Mouse (Mus musculus): ENCODE measurements around the gene Msx1.
"Not testable (repeated sequence)": the region's sequence is repeated elsewhere in the genome, so short reads cannot be mapped to it uniquely, and the experiment has no call there.

Gene Msx1

DNA sequence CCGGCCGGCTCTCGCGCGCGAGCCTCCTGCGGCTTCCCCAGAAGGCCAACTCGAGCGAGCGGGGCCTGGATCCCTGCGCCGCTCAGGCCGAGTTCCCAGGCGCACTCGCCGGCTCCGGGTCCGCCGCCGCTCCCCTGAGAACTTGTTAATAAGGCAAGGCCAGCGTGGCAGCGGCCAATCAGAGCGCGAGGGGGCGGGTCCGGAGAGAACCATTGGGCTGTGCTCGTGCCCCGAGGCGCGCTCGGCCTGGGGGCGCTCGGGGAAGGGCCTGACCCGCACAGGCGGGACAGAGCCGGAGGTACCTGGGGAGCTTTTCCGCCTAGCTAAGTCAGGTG, at the start of gene Msx1:
Gene Msx1 (minus strand): TSS at position 123 of the 335 bp plus-strand sequence.
- peak; percentile 90 for DNase-seq

DNA sequence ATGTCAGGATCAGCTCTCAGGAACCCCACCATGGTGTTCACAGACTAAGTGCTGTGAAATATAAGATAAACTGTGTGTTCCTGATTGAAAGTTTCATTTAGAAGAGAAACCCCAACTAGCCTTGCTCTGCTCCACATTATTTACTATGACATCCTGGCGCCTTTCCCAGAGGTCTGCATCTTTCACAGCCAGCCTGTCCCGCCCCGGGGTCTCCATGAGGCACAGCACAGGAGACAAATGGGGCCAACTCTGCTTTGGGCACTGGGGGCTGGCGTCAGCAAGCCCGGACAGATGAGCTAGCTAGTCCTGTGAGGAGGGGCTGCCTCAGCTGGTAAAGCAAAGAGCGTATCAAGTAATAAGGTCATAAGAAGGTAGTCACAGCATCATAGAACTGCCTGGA, 41.1 kb upstream of the Msx1 start:
- peak; percentile 18 for DNase-seq

DNA sequence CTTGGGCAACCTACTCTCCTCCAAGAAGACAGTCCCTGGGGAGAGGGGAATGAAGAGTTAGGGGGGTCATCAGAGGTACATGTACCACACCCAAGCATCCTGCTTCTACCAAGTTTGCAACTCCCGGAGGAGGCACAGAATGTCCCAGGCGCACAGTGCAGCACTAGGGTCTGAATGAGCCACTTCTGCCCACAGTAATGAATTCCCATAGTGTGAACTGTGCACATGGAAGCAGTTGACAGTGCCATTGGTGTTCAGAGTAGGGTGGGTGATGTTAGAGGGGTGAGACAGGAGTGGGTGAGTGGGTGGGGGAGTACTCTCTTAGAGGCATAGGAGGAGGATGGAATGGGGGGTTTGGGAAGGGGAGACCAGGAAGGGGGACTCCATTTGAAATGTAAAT, 39.9 kb upstream of the Msx1 start:
- no peak for DNase-seq

DNA sequence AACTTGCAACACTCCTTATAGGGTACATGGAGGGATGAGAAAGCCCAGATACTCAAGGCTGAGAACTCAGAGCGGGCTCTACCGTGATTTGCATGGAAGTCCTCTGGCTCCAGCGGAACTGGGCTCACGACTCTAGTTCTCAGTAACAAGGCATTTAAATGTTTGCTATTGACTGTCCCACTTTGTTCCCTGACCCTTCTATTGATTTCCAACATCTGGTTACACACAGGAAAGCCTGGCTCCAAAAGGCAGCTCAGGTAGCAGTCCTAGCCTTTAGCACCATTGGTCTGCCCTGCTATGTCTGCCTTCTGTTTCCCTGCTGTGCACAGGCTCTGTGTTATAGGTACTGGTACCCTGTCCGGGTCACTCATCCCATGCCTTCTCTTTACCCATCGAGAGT, 36.5 kb upstream of the Msx1 start:
- DNase-seq, result no peak

DNA sequence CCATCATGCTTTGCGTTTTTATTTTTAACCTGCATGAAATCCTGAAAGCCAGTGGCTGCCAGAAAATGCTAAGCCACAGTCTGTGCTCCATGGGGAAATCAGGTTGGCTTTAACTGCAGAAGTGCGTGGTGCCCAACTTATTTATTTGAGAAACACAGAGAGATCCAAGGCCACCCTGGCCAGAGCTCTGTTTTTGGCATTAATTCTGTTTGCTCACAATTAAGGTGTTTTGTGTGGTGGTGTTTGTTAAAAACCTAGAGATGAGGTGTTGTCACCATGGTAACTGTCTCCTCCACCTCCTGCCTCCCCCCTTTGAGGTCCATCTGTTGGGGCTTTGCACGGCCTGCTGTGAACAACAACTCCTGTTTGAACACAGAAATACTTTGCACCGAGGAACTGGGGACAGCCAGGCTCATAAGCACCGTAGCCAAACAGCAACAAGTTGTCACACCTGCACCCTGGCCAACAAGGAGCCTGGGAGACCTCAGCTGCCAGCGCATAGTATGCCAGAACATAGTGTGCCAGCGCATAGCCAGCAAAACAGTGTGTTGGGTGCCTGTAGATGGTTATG, 35.9 kb upstream of the Msx1 start:
- DNase-seq, result no peak

DNA sequence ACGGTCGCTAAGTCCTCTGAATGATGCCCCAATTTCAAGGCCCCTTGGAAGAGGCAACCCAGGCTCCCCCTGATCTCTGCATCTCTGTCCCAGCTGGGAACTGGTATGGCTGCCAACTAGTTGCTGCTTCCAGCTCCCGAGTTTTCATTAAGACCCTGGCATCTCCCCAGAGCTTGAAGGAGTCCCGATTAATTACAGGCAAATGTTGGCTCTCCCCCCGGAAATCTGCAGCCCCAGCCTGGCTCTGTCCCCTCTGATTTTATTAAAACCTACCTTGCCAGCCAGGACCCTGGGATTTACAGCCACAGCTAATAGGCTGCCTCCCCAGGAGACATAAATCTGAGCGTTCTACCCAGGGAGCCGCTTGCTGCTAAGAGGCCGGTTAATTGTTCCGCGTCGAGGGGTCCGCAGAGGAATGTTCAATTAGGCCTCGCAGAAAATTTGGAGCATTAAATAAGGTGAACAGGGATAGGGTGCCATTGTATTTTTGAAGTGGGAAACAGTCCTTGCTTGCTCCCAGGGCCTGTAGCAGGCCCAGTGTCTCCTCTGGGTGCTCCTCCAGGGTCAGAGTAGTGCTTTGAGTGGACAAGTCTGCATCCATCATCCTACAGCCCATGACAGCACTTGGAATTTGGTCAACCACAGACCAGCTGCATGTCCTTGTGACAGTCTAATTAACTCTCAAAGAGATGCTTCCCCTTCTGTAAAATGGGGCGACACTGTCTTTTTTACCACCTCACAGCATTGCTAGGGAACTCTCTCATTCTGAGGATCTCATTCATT, 33.6 kb upstream of the Msx1 start:
- no peak for DNase-seq

DNA sequence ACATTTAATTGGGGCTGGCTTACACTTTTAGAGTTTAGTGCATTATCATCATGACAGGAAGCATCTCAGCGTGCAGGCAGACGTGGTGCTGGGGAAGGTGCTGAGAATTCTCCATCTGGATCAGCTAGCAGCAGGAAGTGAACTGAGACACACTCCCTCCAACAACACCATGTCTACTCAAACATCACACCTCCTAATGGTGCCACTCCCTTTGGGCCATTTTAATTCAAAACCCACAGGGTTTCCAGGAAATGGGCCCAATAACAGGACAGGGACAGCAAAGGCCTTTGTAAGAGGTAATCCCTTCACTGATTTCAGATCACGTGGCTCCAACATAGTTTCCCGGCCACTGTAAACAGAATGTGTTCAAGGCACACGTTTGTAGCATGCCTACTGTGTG, 31.7 kb upstream of the Msx1 start:
- DNase-seq, result no peak

DNA sequence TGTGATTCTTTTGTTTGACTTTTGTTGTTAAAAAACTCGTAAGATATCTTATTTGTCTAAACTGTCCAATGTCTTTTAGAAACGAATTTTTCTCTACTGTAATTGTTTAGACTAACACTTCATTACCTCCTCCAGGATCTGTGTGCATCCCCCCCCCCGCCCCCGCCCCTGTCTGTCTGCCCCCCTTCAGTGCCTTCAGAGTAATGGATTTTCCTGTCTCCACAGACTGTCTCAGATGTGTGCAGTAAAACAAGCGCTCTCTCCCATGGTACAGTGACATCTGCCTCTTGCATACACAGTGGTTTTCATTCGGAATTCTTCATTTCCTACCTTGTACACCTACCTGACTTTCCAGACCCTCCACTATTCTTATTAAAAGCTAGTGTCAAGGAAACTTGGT, 29.9 kb upstream of the Msx1 start:
- DNase-seq, result no peak

DNA sequence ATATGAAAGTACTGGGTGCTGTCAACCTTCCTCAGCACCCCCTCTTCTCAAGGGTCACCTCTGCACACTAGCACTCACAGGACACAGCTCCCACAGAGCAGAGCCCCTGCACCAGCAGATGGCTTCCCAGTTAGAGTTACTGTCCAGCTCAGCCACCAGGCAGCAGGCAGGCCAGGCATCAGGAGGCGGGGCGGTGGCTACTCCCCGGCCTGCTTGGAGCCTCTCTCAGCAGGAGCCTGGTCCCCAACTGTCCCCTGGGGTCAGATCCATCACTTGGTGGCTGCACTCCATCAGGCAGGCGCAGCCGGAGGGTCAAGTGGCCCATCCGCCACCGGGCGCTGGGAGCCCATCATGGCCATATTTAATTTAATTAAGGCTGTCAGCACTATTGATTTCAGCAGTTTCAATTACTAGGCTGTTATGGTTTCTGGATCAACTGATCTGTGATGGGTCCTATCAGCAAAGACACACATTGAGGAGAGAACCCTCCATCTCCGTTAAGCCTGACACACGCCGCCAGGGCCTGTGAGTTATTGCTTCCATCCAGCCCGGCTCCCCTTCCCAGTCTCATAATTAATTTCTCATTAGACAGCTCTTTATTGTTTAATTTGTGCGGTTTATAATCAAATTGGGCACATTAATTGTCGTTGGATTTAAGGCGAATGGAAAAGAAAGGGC, 27.1 kb upstream of the Msx1 start:
- peak; percentile 24 for DNase-seq

DNA sequence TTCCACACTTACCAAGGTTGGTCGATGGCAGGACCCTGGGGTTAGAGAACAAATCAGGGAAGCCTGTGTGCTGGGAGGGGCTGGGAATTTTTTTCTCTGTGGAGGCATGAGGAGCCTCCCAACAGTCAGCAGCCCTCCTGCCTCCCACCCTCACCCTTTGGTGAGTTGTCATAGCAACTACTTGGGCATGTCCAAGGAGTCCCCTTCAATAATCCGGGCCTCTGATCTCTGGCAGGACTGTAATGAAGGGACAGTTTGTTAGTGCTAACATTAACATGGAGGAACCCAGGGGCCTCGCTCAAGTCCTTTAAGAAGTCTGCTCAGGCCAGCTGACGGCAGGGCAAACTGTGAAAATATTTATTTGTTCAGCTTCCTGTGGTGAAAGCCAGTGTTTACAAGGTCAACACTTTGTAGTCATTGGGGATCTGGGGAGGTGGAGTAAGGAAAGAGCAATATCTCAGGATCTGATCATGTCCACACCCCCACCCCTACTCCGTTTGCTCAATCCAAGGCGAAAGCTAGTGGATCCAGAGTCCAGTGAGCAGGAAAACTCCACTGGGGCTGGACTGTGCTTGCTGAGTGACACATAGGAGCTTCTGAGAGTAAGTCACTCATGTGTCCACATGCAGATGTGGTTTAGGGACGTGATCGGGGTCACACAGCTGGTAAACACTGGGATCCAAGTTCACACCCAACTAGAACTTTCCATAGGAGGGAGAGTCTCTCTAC, 24.8 kb upstream of the Msx1 start:
- no peak for DNase-seq

DNA sequence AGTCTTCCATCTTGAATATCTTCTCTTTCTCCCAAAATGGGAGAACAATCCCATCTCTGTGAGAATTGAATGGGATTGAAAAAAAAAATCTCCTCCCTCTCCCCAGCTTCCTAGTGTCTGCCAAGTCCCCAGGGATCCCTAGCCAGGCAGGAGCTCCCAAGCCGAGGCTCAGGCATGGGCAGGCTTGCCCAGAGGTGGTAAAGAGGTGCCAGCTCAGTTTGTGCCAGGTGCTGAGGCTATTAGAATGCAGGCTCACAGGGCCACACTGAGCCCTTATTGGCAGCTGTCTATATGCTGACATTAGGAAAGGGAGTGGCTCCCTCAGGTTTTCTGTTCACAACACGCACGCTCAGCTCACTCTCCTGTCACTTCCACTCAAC, 11.9 kb upstream of the Msx1 start:
- no peak for DNase-seq

DNA sequence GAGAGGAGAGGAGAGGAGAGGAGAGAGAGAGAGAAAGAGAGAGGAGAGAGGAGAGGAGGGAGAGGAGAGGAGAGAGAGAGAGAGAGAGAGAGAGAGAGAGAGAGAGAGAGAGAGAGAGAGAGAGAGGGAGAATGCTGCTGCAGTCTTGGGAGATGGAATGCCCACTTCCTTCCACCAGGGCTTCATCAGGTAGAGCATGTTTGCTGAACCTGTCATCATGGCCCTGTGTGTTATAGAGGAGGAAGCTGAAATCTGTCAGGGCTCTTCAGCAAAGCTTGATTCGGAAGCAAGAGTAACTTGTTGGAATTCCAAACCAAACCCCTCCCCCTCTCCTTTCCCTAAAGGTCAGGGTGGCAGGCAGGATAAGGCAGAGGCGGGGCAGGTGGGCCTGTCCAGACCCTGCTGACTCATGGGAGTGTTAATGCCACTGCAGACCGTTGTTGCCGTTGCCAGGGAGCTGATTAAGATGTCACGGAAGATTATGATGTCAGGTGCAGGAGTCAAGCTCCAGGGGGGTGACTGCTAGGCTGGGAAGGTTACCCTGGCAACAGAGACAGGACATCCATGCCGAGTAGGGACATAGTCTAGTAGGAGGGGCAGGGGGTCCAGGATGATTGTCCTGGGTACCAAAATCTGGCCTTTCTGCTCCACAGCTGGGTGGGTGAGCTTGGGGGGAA, 11.3 kb upstream of the Msx1 start:
- no peak for DNase-seq

DNA sequence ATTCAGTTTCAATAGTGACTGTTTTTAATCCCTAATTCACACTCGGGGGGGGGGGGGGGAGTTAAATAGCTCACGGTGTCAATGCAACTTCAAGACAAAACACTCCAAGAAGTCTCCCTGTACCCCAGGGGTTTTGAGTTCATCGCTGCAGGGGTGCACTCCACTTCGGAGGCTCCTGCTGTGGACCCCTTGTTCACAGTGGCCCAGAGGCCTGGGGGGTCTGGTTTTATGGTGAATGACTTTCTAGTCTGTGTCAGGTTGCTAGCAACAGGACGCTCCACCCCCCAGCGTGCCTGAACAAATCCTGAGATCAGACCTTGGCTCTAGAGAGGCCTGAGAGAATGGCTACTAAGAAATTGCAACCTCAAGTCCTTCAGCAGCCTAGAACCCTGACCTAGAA, 8.4 kb upstream of the Msx1 start:
- no peak for DNase-seq

DNA sequence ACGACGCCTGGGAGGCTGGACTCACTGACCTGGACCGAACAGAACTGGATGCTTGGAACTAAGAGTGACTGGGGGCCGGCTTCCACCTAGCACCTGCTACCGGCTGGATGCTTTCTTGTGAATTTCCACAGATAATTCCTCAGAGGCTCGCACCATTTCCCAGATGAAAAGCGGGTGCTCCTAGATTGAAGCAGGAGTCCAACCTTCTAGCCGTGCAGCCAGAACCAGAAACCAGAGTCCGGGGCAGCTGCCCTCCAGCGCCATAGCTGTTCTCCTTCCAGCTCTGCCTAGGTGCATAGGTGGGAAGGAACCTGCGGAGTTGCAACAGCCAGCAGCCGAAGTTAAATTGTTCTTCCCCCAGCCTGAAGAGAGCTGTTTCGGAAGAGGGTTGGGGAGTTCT, 7.6 kb upstream of the Msx1 start:
- DNase-seq, result no peak

DNA sequence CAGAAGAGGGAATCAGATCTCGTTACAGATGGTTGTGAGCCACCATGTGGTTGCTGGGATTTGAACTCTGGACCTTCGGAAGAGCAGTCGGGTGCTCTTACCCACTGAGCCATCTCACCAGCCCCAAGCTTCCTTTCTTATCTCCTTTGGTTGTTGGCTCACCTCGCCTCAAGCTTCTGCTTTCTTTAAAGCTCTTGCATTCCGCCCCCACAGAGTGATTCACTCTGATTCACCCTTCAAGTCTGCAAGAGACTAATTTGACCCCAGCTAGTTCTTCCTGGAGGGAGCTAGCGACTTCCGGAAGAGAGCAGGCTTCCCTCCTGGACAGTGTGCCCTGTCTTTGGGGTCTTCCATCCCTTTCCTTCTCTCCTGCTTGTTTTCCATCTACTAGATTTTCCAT, 6.1 kb upstream of the Msx1 start:
- not testable (repeated sequence) for DNase-seq

DNA sequence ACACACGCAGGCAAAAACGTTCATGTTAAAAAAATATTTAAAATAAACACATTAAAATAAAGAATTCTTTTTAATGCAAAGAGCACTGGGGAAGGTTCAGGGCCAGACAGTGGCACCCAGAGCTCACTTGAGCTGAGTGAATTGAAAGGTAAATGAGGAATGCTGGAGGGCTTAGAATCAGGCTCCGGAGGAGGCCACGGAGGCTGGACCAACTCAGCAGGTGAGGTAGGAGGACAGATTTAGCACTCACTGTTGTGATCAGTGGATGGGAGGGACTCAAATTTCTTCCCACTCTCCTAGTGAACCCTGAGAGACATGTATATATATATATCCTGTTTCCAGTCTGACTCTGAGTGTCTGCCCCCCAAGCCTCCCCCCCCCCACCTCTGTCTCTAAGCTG, 5.5 kb upstream of the Msx1 start:
- no peak for DNase-seq

DNA sequence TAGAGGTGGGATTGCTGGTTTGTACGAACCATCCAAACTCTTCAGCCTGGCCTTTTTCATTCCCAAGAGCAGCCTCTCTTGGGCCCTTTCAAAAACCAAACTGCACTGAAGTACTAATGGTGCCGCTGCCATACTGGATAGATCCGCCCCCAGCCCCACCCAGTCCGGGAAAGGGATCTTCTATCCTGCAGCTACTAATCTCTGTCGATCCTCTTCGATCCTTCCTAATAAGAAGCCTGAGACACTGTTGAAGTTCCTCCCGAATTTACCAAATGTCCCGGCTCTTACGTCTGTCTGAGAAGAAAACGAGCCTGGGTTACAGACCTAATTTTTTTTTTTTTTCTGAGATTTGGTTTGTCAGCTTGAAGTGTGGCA, 4.9 kb upstream of the Msx1 start:
- DNase-seq, result no peak

DNA sequence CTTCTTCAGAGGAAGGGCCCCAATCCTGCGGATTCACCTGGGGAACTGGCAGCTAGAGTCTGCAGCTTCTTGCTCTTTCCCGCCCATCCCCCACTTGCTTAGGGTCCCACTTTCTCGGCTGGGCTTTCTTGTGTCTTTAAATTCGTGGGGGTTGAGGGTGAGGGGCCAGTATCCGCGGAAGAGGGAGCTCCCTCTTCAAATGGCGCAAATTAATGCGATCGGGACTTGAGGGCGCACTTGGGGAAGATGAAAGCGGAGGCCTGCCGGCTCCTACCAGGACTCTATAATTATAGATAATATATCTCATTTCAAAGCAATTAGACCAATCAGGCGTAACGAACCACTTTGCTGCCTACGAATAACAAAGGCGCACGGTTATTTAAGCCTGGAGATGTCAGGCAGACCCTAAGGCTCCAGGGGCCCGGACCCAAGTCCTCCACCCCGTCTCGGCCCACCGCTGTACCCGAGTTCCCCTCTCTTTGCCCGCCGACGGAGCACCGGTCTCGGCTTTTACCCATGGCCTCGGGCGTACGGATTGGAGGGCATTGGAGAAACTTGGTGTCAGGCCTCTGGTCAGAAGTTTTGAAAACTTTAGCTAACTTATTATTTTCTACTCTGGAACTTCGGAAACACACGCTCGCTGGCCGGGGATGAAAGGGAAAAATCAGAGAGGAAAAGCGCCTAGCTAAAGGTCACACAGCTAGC, 4.4 kb upstream of the Msx1 start:
- DNase-seq, result no peak

DNA sequence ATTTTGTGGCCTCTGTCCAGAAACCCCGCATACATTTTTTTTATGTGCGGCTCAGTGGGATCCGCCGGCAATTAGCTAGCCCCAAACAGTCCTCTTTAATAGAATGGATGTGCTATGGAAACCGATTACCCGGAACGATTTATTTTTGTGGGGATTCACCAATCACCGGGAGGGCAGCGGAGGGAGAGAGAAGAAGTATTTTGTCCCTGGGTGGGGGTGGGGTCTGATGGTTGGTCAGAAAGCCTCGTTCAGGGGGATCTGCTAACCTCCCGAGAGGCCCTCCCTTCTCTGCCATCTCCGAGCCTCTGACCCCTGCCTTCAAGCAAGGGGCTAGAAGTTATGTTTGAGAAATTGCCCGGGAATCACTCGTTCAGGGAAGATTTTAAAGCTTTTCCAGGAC, 3.6 kb upstream of the Msx1 start:
- no peak for DNase-seq

DNA sequence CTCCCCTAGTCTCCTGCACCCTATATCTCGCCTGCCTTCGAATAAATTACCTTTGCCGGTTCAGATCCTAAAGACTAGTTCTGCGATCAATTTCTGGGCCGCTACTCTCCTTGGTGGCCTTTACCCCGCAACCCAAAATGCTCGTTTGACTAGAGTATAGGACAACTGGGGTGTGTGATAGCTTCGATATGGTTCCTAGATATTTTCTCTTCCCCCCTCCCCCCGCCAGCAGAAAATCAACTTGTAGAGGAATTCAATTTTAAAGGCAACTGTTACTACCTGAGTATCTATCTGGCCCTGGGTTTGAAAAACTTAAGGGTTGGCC, 3.2 kb upstream of the Msx1 start:
- no peak for DNase-seq

DNA sequence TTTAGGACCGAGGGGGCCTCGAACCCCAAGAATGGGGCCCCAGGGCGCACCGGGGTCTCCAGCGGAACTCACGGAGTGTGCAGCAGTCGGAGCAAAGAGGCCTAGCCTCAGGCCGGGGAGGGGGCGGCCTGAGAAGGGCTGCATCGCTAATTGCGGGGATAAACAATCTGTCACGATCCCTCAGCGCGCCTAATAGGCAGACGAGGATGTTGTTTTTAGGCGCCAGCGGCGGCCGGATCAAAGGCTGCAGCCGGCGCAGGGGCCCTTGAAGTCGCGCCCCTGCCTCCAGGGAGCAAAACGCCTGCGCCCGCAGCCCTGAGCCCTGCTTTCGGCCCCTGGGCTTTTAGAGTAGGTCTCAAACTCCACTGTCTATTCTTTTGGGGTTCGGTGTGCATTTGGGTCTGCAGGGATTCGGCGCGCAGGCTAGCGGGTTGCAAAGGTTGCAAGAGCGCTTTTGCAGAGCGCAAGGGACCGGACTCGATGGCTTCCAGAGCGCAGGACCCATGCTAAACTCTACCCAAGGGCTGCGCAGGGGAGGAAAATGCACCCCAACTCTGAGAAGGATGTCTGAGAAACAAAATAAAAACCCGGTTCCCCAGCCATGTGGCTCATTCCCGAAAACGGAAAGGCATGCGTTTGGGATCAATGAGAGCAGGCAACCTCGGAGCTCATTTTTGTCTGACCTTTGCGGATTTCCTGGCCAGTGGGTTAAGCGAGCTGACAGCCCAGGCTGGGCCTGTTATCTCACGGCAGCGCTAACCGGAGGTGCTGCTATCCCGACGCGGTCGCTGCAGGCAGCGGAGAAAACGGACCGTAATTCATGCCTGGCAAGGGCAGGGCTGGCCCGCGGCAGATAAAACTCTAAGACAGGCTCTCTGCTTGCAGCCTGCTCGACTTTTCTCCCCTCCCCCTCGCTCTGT, 2.6 kb upstream of the Msx1 start:
- no peak for DNase-seq
